Mouse (Mus musculus): ENCODE data around the gene Rbm28. TPM values are rescaled to one million over a fixed set of nuclear protein-coding genes. Genes with fewer than 3 reads are reported as not detected.

The Rbm28 gene
- polyA plus RNA-seq, 2 experiments = 35.7 to 59.8 TPM

DNA sequence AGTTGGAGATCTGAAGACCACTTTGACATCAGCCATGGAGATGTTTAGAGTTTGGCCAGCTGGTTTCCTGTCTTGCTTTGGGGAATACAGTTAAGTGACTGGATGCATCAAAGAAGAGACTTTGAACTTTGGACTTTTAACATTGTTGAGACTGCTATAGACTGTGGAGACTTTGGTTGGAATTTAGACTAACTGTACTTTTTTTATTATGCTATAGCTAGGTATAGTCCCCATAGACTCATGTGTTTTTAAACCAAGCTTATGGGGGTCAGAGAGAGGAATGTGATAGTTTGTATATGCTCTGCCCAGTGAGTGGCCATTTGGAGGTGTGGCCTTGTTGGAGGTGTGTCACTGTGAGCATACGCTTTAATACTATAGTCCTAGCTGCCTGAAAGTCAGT, 14.8 kb downstream of the Rbm28 start:
- Histone ChIP-seq H3K27ac (replicated peaks; ENCODE audit: low read depth, low read length) (no peak overlapping the region), H3K36me3 (ENCODE audit: control insufficient read depth, insufficient read depth, low read length) (peaks cover 58% of the 10 kb centered on the region), H3K4me1 (ENCODE audit: control insufficient read depth, insufficient read depth, low read length) (no peaks in the 10 kb centered on the region), H3K9ac (ENCODE audit: low read depth, low read length, severe bottlenecking) (no peak overlapping the region), H3K4me2 (replicated peaks; ENCODE audit: low read depth, low read length, severe bottlenecking) (no peak overlapping the region), H3K4me3 (replicated peaks; ENCODE audit: low read length) (no peak overlapping the region), H3K9me3 (ENCODE audit: control insufficient read depth, low read length) (no peaks in the 10 kb centered on the region), H3K27me3 (ENCODE audit: control insufficient read depth, insufficient read depth, low read length) (no peaks in the 10 kb centered on the region)
- WGBS = 94% methylated on average over 1 of the region's 1 CpGs
- TF ChIP-seq POLR2A (IDR thresholded peaks at IDR 0.05; ENCODE audit: borderline replicate concordance, extremely low read depth, insufficient read depth, insufficient read length) = no peak
- DNase-seq (ENCODE audit: low spot score) = no peak
- no peak for ATAC-seq (ENCODE audit: low FRiP score, low read depth)

DNA sequence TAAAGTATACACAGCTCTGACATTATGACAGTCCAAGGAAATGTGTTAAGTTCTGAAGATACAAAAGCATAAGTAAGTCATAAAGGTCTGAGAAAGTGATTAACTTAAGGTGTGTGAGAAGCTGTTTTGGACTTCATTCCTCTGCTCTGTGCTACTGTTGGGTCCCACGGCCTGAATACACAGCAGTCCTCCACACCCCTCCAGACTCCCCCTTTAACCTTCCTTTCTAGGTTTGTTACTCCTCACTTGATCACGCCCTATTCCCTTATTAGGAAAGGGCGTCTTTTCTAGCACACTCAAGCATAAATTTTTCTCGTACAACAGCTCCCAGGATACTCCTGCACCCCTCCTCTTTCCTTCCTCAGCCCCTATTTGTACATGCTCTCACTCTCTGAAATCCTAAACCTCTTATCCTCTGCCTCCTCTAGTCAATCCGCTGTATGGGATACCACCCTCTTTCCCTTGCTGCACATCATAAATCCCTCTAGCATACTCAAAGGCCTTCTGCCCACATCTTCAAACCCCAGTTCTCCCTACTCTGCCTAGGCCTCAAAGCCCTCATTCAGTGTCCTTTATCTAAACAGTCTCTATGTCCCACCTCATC, 17.3 kb downstream of the Rbm28 start:
- ATAC-seq (ENCODE audit: low FRiP score, low read depth) (no peak), DNase-seq (ENCODE audit: low spot score) (no peak)
- no peaks in the 10 kb centered on the region for H3K27me3 ChIP-seq (ENCODE audit: control insufficient read depth, insufficient read depth, low read length)
- H3K27ac ChIP-seq (replicated peaks; ENCODE audit: low read depth, low read length) = no peak overlapping the region
- no peak overlapping the region for H3K4me2 ChIP-seq (replicated peaks; ENCODE audit: low read depth, low read length, severe bottlenecking)
- TF ChIP-seq POLR2A (IDR thresholded peaks at IDR 0.05; ENCODE audit: borderline replicate concordance, extremely low read depth, insufficient read depth, insufficient read length) = no peak
- H3K4me1 ChIP-seq (ENCODE audit: control insufficient read depth, insufficient read depth, low read length) = no peaks in the 10 kb centered on the region
- WGBS = 80% methylated on average over 5 of the region's 5 CpGs
- H3K9me3 ChIP-seq (ENCODE audit: control insufficient read depth, low read length) = no peaks in the 10 kb centered on the region
- H3K9ac ChIP-seq (ENCODE audit: low read depth, low read length, severe bottlenecking) = no peak overlapping the region
- H3K36me3 ChIP-seq (ENCODE audit: control insufficient read depth, insufficient read depth, low read length) = peaks cover 40% of the 10 kb centered on the region
- H3K4me3 ChIP-seq (replicated peaks; ENCODE audit: low read length) = no peak overlapping the region

DNA sequence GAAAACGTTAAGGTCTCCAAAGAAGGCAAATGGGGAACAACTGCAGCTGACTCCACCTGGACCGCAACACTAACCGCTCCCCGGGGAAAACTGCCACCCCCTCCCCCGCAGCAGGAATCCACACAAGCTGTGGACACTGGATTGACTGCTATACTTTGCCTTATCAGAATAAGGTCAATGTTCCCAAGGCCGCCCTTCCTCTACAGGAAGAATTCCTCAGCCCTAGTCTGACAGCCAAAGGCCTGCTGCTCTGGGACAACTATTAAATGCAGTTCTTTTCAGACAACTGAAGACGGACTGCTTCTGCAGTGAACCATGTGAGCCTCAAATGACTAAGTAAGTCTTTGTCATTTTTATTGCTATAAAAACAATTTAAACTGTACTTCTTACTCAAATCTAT, 18.2 kb downstream of the Rbm28 start:
- 64% methylated on average over 7 of the region's 7 CpGs for WGBS

DNA sequence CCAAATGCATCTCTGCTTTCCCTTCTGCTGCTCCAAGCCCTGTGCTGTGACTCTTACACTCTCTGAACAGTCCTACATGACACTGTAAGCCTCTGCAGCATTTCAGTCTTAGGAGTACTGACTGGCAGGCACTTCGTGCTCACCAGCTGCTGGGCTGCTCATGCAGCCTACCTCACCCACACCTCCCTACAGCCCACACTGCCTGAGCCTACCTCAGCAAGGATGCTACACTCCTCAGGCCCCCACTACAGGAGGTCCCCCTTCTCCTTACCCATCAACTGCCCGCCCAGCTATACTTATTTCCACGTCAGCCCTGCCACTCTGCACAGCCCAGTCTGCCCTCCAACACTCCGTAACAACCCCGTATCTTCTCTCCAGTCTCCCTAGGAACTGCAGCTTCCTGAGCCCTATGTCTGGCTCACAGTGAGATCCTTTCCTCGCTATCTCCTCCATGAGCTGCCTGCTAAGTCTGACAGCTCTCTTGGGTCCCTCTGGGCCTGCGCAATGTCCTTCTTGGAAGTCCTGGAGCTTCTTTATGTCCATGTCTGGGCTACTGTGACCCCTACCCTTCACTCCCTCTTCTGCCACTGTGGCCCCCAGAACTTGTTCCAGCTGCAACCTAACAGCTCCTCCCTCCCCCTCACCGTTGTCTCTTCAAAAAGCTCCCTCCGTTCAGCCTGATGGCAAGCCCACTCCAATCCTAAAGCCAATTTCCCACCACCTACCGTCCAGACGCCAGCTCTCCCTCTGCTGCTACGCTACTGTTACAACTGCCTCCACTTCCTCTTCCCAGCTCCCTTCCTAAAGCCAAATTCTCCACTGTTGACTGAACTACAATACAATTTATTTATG, 19.1 kb downstream of the Rbm28 start:
- H3K36me3 ChIP-seq (ENCODE audit: control insufficient read depth, insufficient read depth, low read length) = peaks cover 34% of the 10 kb centered on the region
- no peaks in the 10 kb centered on the region for H3K27me3 ChIP-seq (ENCODE audit: control insufficient read depth, insufficient read depth, low read length)
- no peak for TF ChIP-seq POLR2A (IDR thresholded peaks at IDR 0.05; ENCODE audit: borderline replicate concordance, extremely low read depth, insufficient read depth, insufficient read length)
- WGBS = 68% methylated on average over 12 of the region's 12 CpGs
- H3K4me1 ChIP-seq (ENCODE audit: control insufficient read depth, insufficient read depth, low read length) = no peaks in the 10 kb centered on the region
- ATAC-seq (ENCODE audit: low FRiP score, low read depth) (no peak), DNase-seq (ENCODE audit: low spot score) (no peak)
- no peak overlapping the region for H3K4me3 ChIP-seq (replicated peaks; ENCODE audit: low read length)
- no peak overlapping the region for H3K9ac ChIP-seq (ENCODE audit: low read depth, low read length, severe bottlenecking)
- H3K4me2 ChIP-seq (replicated peaks; ENCODE audit: low read depth, low read length, severe bottlenecking) = no peak overlapping the region
- H3K9me3 ChIP-seq (ENCODE audit: control insufficient read depth, low read length) = no peaks in the 10 kb centered on the region
- H3K27ac ChIP-seq (replicated peaks; ENCODE audit: low read depth, low read length) = no peak overlapping the region

More for the DNA sequence above, 18.2 kb downstream of the Rbm28 start:
- H3K4me2 ChIP-seq (replicated peaks; ENCODE audit: low read depth, low read length, severe bottlenecking) = no peak overlapping the region
- H3K27me3 ChIP-seq (ENCODE audit: control insufficient read depth, insufficient read depth, low read length) = no peaks in the 10 kb centered on the region
- H3K36me3 ChIP-seq (ENCODE audit: control insufficient read depth, insufficient read depth, low read length) = peaks cover 37% of the 10 kb centered on the region
- no peak for DNase-seq (ENCODE audit: low spot score)
- TF ChIP-seq POLR2A (IDR thresholded peaks at IDR 0.05; ENCODE audit: borderline replicate concordance, extremely low read depth, insufficient read depth, insufficient read length) = no peak
- no peak overlapping the region for H3K27ac ChIP-seq (replicated peaks; ENCODE audit: low read depth, low read length)
- H3K4me1 ChIP-seq (ENCODE audit: control insufficient read depth, insufficient read depth, low read length) = no peaks in the 10 kb centered on the region
- no peak overlapping the region for H3K4me3 ChIP-seq (replicated peaks; ENCODE audit: low read length)
- ATAC-seq (ENCODE audit: low FRiP score, low read depth) = no peak; the same call in 1 of the 2 replicates
- no peaks in the 10 kb centered on the region for H3K9me3 ChIP-seq (ENCODE audit: control insufficient read depth, low read length)
- H3K9ac ChIP-seq (ENCODE audit: low read depth, low read length, severe bottlenecking) = no peak overlapping the region

DNA sequence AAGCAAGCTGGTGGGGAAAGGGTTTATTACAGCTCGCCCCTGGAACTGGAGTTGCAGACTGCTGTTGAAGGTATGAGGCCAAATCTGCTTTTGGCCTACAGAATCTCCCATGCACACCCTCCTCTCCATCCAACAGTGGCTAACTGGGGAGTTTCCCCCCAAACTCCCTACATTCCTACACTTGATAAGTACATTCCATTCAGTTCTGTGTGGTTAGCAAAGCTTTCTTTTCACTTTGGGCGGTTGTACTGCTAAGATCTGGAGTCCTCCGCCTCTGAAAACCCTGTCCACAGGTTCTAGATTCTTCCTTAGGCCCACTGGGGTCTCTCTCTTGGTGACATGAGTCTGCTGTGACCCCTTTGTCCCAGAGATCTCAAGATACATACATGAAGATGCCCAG, 19.8 kb downstream of the Rbm28 start:
- H3K9ac ChIP-seq (ENCODE audit: low read depth, low read length, severe bottlenecking) = no peak overlapping the region
- H3K36me3 ChIP-seq (ENCODE audit: control insufficient read depth, insufficient read depth, low read length) = peaks cover 30% of the 10 kb centered on the region
- H3K9me3 ChIP-seq (ENCODE audit: control insufficient read depth, low read length) = no peaks in the 10 kb centered on the region
- 81% methylated on average over 3 of the region's 3 CpGs for WGBS
- no peaks in the 10 kb centered on the region for H3K4me1 ChIP-seq (ENCODE audit: control insufficient read depth, insufficient read depth, low read length)
- no peak for DNase-seq (ENCODE audit: low spot score)
- H3K27ac ChIP-seq (replicated peaks; ENCODE audit: low read depth, low read length) = no peak overlapping the region
- H3K4me2 ChIP-seq (replicated peaks; ENCODE audit: low read depth, low read length, severe bottlenecking) = no peak overlapping the region
- no peak for ATAC-seq (ENCODE audit: low FRiP score, low read depth)
- no peaks in the 10 kb centered on the region for H3K27me3 ChIP-seq (ENCODE audit: control insufficient read depth, insufficient read depth, low read length)
- H3K4me3 ChIP-seq (replicated peaks; ENCODE audit: low read length) = no peak overlapping the region
- TF ChIP-seq POLR2A (IDR thresholded peaks at IDR 0.05; ENCODE audit: borderline replicate concordance, extremely low read depth, insufficient read depth, insufficient read length) = no peak
